7 mouse cellular contexts compared by ENCODE assay signal in the genomic region with DNA sequence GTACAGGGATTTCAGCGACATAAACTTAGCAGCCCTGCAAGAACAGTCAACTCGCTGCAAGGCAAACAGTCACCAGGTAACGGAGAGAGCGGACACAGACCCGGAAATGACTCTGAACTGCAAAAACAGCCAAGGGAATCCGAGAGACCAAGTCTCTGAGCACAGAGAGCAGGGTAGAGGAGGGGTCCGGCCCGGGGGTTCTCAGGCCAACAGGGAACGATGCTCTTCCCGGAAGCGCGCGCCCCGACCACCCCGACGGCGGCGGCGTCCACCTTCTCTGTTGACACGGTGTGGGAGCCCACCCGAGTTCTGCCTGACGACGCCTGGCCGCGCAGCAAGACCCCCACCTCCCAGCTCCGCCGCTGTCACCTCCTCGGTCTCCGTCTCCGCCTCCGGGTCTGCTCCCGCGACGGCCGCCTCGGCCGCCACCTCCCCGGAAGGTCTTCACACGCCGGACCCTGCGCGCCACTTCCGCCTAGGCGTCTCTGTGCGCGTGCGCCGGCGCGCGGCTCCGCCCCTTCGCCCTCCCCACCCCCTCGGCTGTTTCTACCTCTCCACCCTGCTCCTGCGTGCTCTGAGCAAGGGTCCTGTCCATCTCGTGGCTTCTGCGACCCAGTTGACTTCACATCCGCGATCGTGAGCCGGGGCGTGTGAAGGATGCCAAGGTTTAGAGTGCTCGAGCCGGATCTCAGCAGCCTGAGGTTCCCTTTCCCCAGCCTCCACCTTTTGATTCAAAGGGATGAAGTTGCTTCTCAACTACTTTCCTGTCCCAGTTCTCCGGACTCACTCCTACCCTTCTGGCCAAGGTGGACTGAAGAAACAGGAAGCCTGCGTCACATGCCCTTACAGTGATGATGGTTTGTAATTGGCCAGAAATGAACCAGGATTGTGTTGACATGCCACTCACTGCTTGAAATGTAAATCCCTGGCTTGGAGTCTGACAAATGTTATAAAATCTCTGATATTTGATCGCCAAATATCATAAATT. TPM values are rescaled to one million over a fixed set of nuclear protein-coding genes. Genes with fewer than 3 reads are reported as not detected.
DNase-seq lines count a peak whose midpoint lies in the region; ATAC-seq and TF ChIP-seq lines count a peak whose summit lies in the region.

Gene Slc35b3, minus strand, starts transcription at position 813 of the 988 bp plus-strand sequence.

- H3K27me3 ChIP-seq in embryonic facial prominence, embryonic 12.5 days = no peaks in the 10 kb centered on the region
- H3K27me3 ChIP-seq in kidney, adult 2 months (replicated peaks; ENCODE audit: control insufficient read depth, insufficient read depth, low read length) = no peaks in the 10 kb centered on the region
- no peaks in the 10 kb centered on the region for H3K27me3 ChIP-seq in limb, embryonic 13.5 days
- H3K27me3 ChIP-seq in midbrain, embryonic 16.5 days (ENCODE audit: control insufficient read depth, insufficient read depth, low read depth, low read length) = no peaks in the 10 kb centered on the region

- H3K4me1 ChIP-seq in embryonic facial prominence, embryonic 12.5 days = peaks cover 5% of the 10 kb centered on the region
- H3K4me1 ChIP-seq in kidney, adult 2 months (ENCODE audit: control insufficient read depth, insufficient read depth, low read length) = peaks cover 20% of the 10 kb centered on the region; the same call in 1 of the 2 replicates
- H3K4me1 ChIP-seq in limb, embryonic 13.5 days = peaks cover 18% of the 10 kb centered on the region
- peaks cover 23% of the 10 kb centered on the region for H3K4me1 ChIP-seq in midbrain, embryonic 16.5 days (ENCODE audit: control insufficient read depth, insufficient read depth, low read length)

- ATAC-seq in embryonic facial prominence, embryonic 12.5 days (ENCODE audit: insufficient number of reproducible peaks, insufficient read depth, low FRiP score, low TSS enrichment) = peak; percentile 96
- ATAC-seq in limb, embryonic 13.5 days (ENCODE audit: low FRiP score, low read depth) = peak; percentile 98
- ATAC-seq in midbrain, embryonic 16.5 days = peak; percentile 100

- peak; percentile 89 for DNase-seq in adrenal gland, postnatal 25 days
- DNase-seq in heart, adult 18-20 months = peak; percentile 88 to 90
- DNase-seq in kidney, adult 2 months = peak; percentile 91
- peak; percentile 71 to 85 for DNase-seq in spleen, postnatal 10 days (ENCODE audit: low spot score in 2 of 2)

- no peaks in the 10 kb centered on the region for H3K36me3 ChIP-seq in embryonic facial prominence, embryonic 12.5 days
- H3K36me3 ChIP-seq in kidney, adult 2 months (ENCODE audit: control insufficient read depth, insufficient read depth, low read length) = no peaks in the 10 kb centered on the region
- peaks cover 4% of the 10 kb centered on the region; the same call in 1 of the 2 replicates for H3K36me3 ChIP-seq in limb, embryonic 13.5 days
- no peaks in the 10 kb centered on the region for H3K36me3 ChIP-seq in midbrain, embryonic 16.5 days (ENCODE audit: control insufficient read depth, insufficient read depth, low read length)

- WGBS in embryonic facial prominence, embryonic 12.5 days = 1% methylated on average over 62 of the region's 67 CpGs
- 1% methylated on average over 67 of the region's 67 CpGs for WGBS in kidney, adult 2 months
- under 1% methylated on average over 65 of the region's 67 CpGs for WGBS in limb, embryonic 13.5 days
- WGBS in midbrain, embryonic 16.5 days = 1% methylated on average over 59 of the region's 67 CpGs

- peak within 1 kb of the TSS; percentile 84 for H3K4me3 ChIP-seq in embryonic facial prominence, embryonic 12.5 days
- peak within 1 kb of the TSS; percentile 67 for H3K4me3 ChIP-seq in kidney, adult 2 months (ENCODE audit: insufficient read depth, low read depth, low read length)
- H3K4me3 ChIP-seq in limb, embryonic 13.5 days = peak within 1 kb of the TSS; percentile 81
- peak within 1 kb of the TSS; percentile 88 for H3K4me3 ChIP-seq in midbrain, embryonic 16.5 days (ENCODE audit: low read depth, low read length)

- peak within 1 kb of the TSS; percentile 68 for H3K9ac ChIP-seq in embryonic facial prominence, embryonic 12.5 days
- H3K9ac ChIP-seq in limb, embryonic 13.5 days = peak within 1 kb of the TSS; percentile 79
- H3K9ac ChIP-seq in midbrain, embryonic 16.5 days (ENCODE audit: low read depth, low read length) = peak within 1 kb of the TSS; percentile 92

- no peak for TF ChIP-seq CTCF in kidney, adult 2 months (conservative IDR thresholded peaks at IDR 0.05; ENCODE audit: insufficient read depth, insufficient read length, low read depth, low read length)

- H3K9me3 ChIP-seq in embryonic facial prominence, embryonic 12.5 days = no peaks in the 10 kb centered on the region
- no peaks in the 10 kb centered on the region for H3K9me3 ChIP-seq in limb, embryonic 13.5 days
- no peaks in the 10 kb centered on the region for H3K9me3 ChIP-seq in midbrain, embryonic 16.5 days (replicated peaks; ENCODE audit: control insufficient read depth, low read length, poor library complexity, severe bottlenecking)

- H3K4me2 ChIP-seq in embryonic facial prominence, embryonic 12.5 days (replicated peaks) = peak within 1 kb of the TSS; percentile 63
- peak within 1 kb of the TSS; percentile 69 for H3K4me2 ChIP-seq in limb, embryonic 13.5 days (replicated peaks)
- peak within 1 kb of the TSS; percentile 58 for H3K4me2 ChIP-seq in midbrain, embryonic 16.5 days (ENCODE audit: low read length)

- TF ChIP-seq POLR2A in kidney, adult 2 months (IDR thresholded peaks at IDR 0.05; ENCODE audit: low read depth, low read length) = peak; percentile 42

- H3K27ac ChIP-seq in embryonic facial prominence, embryonic 12.5 days = peak within 1 kb of the TSS; percentile 50
- peak within 1 kb of the TSS; percentile 63 for H3K27ac ChIP-seq in kidney, adult 2 months (ENCODE audit: insufficient read depth, low read depth, low read length)
- peak within 1 kb of the TSS; percentile 73; the same call in 1 of the 2 replicates for H3K27ac ChIP-seq in limb, embryonic 13.5 days
- peak within 1 kb of the TSS; percentile 79 for H3K27ac ChIP-seq in midbrain, embryonic 16.5 days (ENCODE audit: low read length)

RNA-seq across cellular contexts. Expression of gene Slc35b3, which starts in this region (rescaled TPM):
- total RNA-seq in adrenal gland, postnatal 25 days (2021) = 22.0 and 30.1 TPM in 2 replicates
- polyA plus RNA-seq in embryonic facial prominence, embryonic 12.5 days (2016; fragmentation: Nextera tagmentation; extraction: Ambion mirVana) = 36.5 and 38.8 TPM in 2 replicates
- 1 to 10 TPM; 3.6 to 4.1 TPM for total RNA-seq in heart, adult 18-20 months (2021)
- polyA plus RNA-seq in kidney, adult 2 months (2012; rRNA removed) = 17.7 and 19.4 TPM in 2 replicates
- 37.7 and 40.5 TPM in 2 replicates for polyA plus RNA-seq in limb, embryonic 13.5 days (2015; fragmentation: Nextera tagmentation; extraction: Ambion mirVana)
- 31.0 and 32.7 TPM in 2 replicates for polyA plus RNA-seq in midbrain, embryonic 16.5 days (2015; fragmentation: Nextera tagmentation; extraction: Ambion mirVana)

Comparison
In these comparisons a context has a peak if more than half of its experiments do, and no peak if none do; other contexts are left out.
1. Peak in every context shown above with its lines: DNase-seq, ATAC-seq, H3K4me3 ChIP-seq and H3K27ac ChIP-seq.